ENCODE assay signal across 17 mouse cellular contexts in genomic region chr4:104307781-104308180, GRCm38 (mm10).
"Had no signal": no experiment of that assay in that cellular context is flagged by ENCODE, and none has a peak within 500 bp of the region (broad histone marks: within the 10 kb centered on the region; RNA-seq: fewer than 3 reads in every experiment).

No protein-coding gene starts in this region.

- DNase-seq: left cerebral cortex, postnatal 4 days; liver; liver, embryonic 13.5 days; liver, postnatal 0 days; lung, adult 18-20 months; lung, adult 2 months; lung, embryonic 14.5 days; lung, postnatal 10 days; lung, postnatal 14 days; lung, postnatal 36 days; lung, postnatal 4 days; midbrain, embryonic 14.5 days had no signal

- ATAC-seq: liver, embryonic 12.5 days; liver, postnatal 0 days; lung, postnatal 0 days; midbrain, embryonic 13.5 days; midbrain, embryonic 15.5 days; midbrain, embryonic 16.5 days had no signal
